In the genomic region with DNA sequence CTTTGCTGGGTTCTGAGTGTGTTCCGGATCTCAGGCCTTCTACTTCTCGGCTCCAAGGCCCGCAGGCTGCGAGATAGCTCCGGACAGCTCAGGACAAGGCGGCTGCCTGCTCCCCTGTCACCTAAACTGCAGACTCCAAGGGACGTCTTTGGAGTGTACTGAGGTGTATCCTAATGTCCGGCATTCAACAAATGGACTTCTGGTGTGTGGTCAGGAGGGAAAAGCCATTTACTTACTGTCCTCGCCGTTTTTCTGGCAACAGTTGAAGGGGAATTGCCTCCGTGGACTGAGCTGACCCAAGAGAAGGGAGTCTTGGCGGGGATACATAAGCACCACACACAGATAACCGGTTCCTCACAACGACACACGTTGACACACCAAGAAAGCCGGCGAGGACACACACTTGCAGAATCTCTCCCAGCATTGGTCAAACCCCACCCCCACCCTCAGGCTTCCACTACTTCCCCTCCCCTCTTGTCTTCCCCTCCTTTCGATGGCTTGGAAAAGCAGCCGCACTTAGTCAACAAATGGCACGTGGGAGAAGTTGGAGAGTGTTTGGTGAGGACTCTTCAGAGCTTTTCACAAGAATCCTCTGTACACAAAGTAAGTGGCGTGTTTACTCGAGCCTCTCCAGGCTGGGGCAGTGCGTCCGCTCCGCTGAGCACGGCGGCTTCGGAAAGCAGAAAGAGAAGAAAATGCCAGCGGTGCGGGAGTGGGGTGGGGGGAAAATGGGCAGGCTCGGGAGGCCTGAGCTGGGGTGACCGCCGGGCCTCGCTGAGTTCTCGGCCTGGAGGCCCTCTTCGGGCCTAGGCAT, we compare ENCODE assay signal across 7 mouse cellular contexts. TPM values are rescaled to one million over a fixed set of nuclear protein-coding genes. Genes with fewer than 3 reads are reported as not detected.
DNase-seq lines count a peak whose midpoint lies in the region; ATAC-seq lines count a peak whose summit lies in the region.

No protein-coding gene starts in this region.

- ATAC-seq in hindbrain, embryonic 13.5 days (ENCODE audit: low FRiP score), result peak; percentile 14
- no peak for ATAC-seq in CD4-positive, CD25-positive, alpha-beta regulatory T cell, adult 4 months

- peak overlapping the region; percentile 80 for H3K27ac ChIP-seq in hindbrain, embryonic 13.5 days

- 1% methylated on average over 36 of the region's 36 CpGs for whole genome bisulfite sequencing in hindbrain, embryonic 13.5 days

- H3K4me3 ChIP-seq in hindbrain, embryonic 13.5 days, result peak overlapping the region; percentile 51

- H3K4me1 ChIP-seq in hindbrain, embryonic 13.5 days (replicated peaks), result peaks cover 42% of the 10 kb centered on the region

- H3K36me3 ChIP-seq in hindbrain, embryonic 13.5 days, result no peaks in the 10 kb centered on the region

- DNase-seq in Muller cell, postnatal 12 days (ENCODE audit: inconsistent ontology term), result peak; percentile 93
- DNase-seq in cerebellum, adult 9-11 months, result peak; percentile 75
- peak; percentile 37 for DNase-seq in lung, postnatal 14 days
- no peak for DNase-seq in gastrocnemius, postnatal 10 days
- DNase-seq in left cerebral cortex, postnatal 25 days (ENCODE audit: low spot score in 2 of 2), result no peak

- H3K4me2 ChIP-seq in hindbrain, embryonic 13.5 days, result peak overlapping the region; percentile 58

- no peaks in the 10 kb centered on the region for H3K9me3 ChIP-seq in hindbrain, embryonic 13.5 days

- peak overlapping the region; percentile 83 for H3K9ac ChIP-seq in hindbrain, embryonic 13.5 days

- H3K27me3 ChIP-seq in hindbrain, embryonic 13.5 days, result peaks cover 92% of the 10 kb centered on the region

- intact Hi-C loops in left cerebral cortex, postnatal 25 days (cut with DNase I), result loop anchor here (5.0 kb wide), 1 partner anchor 408 kb away; no protein-coding TSS in a partner anchor

RNA-seq across cellular contexts. Expression of gene Pax6, which starts 5.6 kb away (rescaled TPM):
- 26.4 and 29.8 TPM in 2 replicates for polyA plus RNA-seq in hindbrain, embryonic 13.5 days (2015; fragmentation: Nextera tagmentation; extraction: Ambion mirVana)
- 1 to 10 TPM in 1 of 2 experiments, not detected in 1; 1.3 TPM for polyA plus RNA-seq in CD4-positive, CD25-positive, alpha-beta regulatory T cell, adult 4 months (2017; shearing (Covaris generic))
- total RNA-seq in gastrocnemius, postnatal 10 days (2021), result not detected
- 1 to 10 TPM; 8.4 to 8.5 TPM for total RNA-seq in left cerebral cortex, postnatal 25 days (2021)

Comparison
In these comparisons a context has a peak if more than half of its experiments do, and no peak if none do; other contexts are left out.
1. DNase-seq: peak in Muller cell, postnatal 12 days (single experiment), cerebellum, adult 9-11 months (single experiment) and lung, postnatal 14 days (single experiment); none in gastrocnemius, postnatal 10 days (single experiment) and left cerebral cortex, postnatal 25 days (0 of 2).
2. RNA of gene Pax6, which starts 5.6 kb away (total RNA-seq): 8.4 to 8.5 TPM in left cerebral cortex, postnatal 25 days; not detected in gastrocnemius, postnatal 10 days; every median in the first group is over 4 times any median in the second.